Mouse (Mus musculus) cerebral cortex, adult 2 months (tissue): Measurements from ENCODE around the gene Klhl1.

Experiments
- WGBS: fragments of 180-500 bp; shearing (Covaris S2); methylation state at CpG from one replicate; pipeline ENCODE4 v1.1.7; 2018; 5-methylcytosine and 5-hydroxymethylcytosine counted together

Klhl1 gene

GRCm38 (mm10) chr14:96518954-96519682, at the start of gene Klhl1:
Gene Klhl1 (minus strand): TSS chr14:96519102.
- WGBS: 41% methylated on average over 13 of the region's 13 CpGs

- WGBS: 47% methylated on average over 2 of the region's 2 CpGs
Measured at GRCm38 (mm10) chr14:96553668-96554067, 34.8 kb upstream of the Klhl1 start.

GRCm38 (mm10) chr14:96518151-96518953, 550 bp downstream of the Klhl1 start:
- under 1% methylated on average over 35 of the region's 35 CpGs for WGBS

GRCm38 (mm10) chr14:96517727-96518126, 1.2 kb downstream of the Klhl1 start:
- WGBS: 6% methylated on average over 9 of the region's 9 CpGs

- 57% methylated on average over 2 of the region's 2 CpGs for WGBS
Measured at GRCm38 (mm10) chr14:96499936-96500335, 19.0 kb downstream of the Klhl1 start.

GRCm38 (mm10) chr14:96471812-96472211, 47.1 kb downstream of the Klhl1 start:
- WGBS: 68% methylated on average over 2 of the region's 2 CpGs

- 66% methylated on average over 2 of the region's 2 CpGs for WGBS
Measured at GRCm38 (mm10) chr14:96461756-96462155, 57.1 kb downstream of the Klhl1 start.

GRCm38 (mm10) chr14:96362727-96363126, 156.2 kb downstream of the Klhl1 start:
- 85% methylated on average over 3 of the region's 3 CpGs for WGBS

GRCm38 (mm10) chr14:96348220-96348619, 170.7 kb downstream of the Klhl1 start:
- WGBS: 100% methylated on average over 1 of the region's 1 CpGs

- 73% methylated on average over 4 of the region's 4 CpGs for WGBS
Measured at GRCm38 (mm10) chr14:96331069-96331468, 187.8 kb downstream of the Klhl1 start.

- WGBS: 78% methylated on average over 6 of the region's 6 CpGs
Measured at GRCm38 (mm10) chr14:96217805-96218441, 301.0 kb downstream of the Klhl1 start.

- WGBS: 94% methylated on average over 16 of the region's 16 CpGs
Measured at GRCm38 (mm10) chr14:96194795-96195194, 324.1 kb downstream of the Klhl1 start.

GRCm38 (mm10) chr14:96174546-96174945, 344.4 kb downstream of the Klhl1 start:
- WGBS: 85% methylated on average over 2 of the region's 2 CpGs

- 54% methylated on average over 9 of the region's 9 CpGs for WGBS
Measured at GRCm38 (mm10) chr14:96143137-96143536, 375.8 kb downstream of the Klhl1 start.

- 73% methylated on average over 2 of the region's 2 CpGs for WGBS
Measured at GRCm38 (mm10) chr14:96140246-96140645, 378.7 kb downstream of the Klhl1 start.

GRCm38 (mm10) chr14:96107396-96107795, 411.5 kb downstream of the Klhl1 start:
- 77% methylated on average over 7 of the region's 7 CpGs for WGBS

- WGBS: 60% methylated on average over 6 of the region's 6 CpGs
Measured at GRCm38 (mm10) chr14:96081681-96082207, 437.2 kb downstream of the Klhl1 start.

- 55% methylated on average over 3 of the region's 3 CpGs for WGBS
Measured at GRCm38 (mm10) chr14:96065884-96066283, 453.0 kb downstream of the Klhl1 start.
